Mouse (Mus musculus): ENCODE measurements around the gene Arhgap42.

Arhgap42 gene

GRCm38 (mm10) chr9:9210464-9210863, 28.4 kb downstream of the Arhgap42 start:
- in situ Hi-C loops (cut with MboI, MseI) = no loop called here

GRCm38 (mm10) chr9:9208205-9208604, 30.7 kb downstream of the Arhgap42 start:
- in situ Hi-C loops (cut with MboI, MseI) = loop anchor here (10.0 kb wide), 1 partner anchor 1797 kb away; no protein-coding TSS in a partner anchor

GRCm38 (mm10) chr9:9207251-9207650, 31.6 kb downstream of the Arhgap42 start:
- in situ Hi-C loops (cut with MboI, MseI) = loop anchor here (10.0 kb wide), 1 partner anchor 1798 kb away; no protein-coding TSS in a partner anchor

DNA sequence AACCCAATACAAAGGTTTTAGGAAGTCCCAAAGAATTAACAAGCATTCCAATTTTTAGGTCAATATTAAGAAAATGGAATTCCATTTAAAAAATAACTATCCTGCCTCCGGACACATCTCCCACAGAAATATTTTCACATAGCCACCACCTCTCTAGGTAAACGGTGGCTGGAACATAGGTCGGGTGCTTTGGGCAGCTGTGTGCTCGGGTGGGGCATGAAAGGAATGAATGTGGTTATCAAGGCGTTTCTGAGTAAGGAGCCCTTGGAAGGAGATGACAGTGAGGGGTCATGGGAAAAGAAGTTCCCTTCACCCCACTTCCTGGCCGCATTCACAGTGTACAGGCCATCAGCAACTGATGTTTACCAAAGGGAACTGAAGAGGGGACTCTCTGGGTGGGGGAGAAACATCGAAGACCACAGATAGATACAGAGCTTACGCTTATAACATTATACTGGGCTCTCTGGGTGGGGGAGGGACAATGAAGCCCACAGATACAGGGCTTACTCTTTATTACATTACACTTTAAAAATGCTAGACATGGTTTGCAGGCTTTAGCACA, 38.0 kb downstream of the Arhgap42 start:
- in situ Hi-C loops (cut with MboI, MseI) = loop anchor here (10.0 kb wide), 1 partner anchor 1804 kb away; no protein-coding TSS in a partner anchor

GRCm38 (mm10) chr9:9199170-9199841, 39.6 kb downstream of the Arhgap42 start:
- in situ Hi-C loops (cut with MboI, MseI) = loop anchor here (10.0 kb wide), 1 partner anchor 155 kb away; no protein-coding TSS in a partner anchor

- in situ Hi-C loops (cut with MboI, MseI) = loop anchor here (10.0 kb wide), 1 partner anchor 156 kb away; no protein-coding TSS in a partner anchor
Observed at GRCm38 (mm10) chr9:9198645-9199044, 40.3 kb downstream of the Arhgap42 start.

- in situ Hi-C loops (cut with MboI, MseI) = loop anchor here (10.0 kb wide), 1 partner anchor 159 kb away; no protein-coding TSS in a partner anchor
Observed at GRCm38 (mm10) chr9:9196046-9196445, 42.9 kb downstream of the Arhgap42 start.

DNA sequence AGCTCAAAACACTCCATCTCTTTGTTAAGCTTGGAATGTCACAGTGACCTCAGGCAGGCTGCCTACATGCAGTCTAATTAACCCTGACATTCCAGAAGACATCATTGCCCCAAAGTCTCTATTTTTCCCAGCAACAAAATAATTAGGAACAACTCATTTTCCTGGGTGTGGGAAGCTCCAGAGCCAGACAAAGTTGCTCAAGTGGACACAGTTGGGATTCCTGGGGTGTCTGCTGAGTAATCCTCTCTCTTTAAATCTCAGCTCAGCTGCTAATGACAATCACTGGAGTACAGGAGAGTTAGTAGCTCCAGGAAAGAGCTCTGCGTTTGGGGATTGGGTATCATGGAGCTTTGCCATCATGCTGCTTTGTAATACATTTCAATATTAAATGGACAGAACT, 44.4 kb downstream of the Arhgap42 start:
- in situ Hi-C loops (cut with MboI, MseI) = loop anchor here (10.0 kb wide), 1 partner anchor 160 kb away; no protein-coding TSS in a partner anchor

DNA sequence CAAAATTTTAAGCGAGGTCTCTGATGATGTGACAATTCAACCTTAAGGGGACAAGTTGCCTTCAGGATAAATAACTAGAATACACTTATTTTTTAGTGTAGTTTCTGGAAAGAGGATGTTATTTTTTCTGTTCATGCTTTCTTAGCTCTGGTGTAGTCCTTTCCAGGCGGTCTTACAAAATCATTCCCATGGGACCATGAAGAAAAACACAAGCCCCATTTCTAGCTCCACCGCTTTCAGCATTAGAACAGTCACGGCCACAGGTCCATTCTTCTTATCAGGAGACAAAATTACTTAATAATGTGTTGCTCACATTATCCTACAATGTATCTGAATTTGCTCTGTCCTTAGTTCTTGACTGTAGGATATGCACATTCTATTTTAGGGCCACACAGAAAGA, 46.2 kb downstream of the Arhgap42 start:
- in situ Hi-C loops (cut with MboI, MseI) = loop anchor here (10.0 kb wide), 1 partner anchor 162 kb away; no protein-coding TSS in a partner anchor

GRCm38 (mm10) chr9:9190835-9191234, 48.1 kb downstream of the Arhgap42 start:
- in situ Hi-C loops (cut with MboI, MseI) = loop anchor here (10.0 kb wide), 1 partner anchor 164 kb away; no protein-coding TSS in a partner anchor

- in situ Hi-C loops (cut with MboI, MseI) = no loop called here
Observed at GRCm38 (mm10) chr9:9188167-9188566, 50.7 kb downstream of the Arhgap42 start.

- in situ Hi-C loops (cut with MboI, MseI) = no loop called here
Observed at GRCm38 (mm10) chr9:9177745-9178144, 61.2 kb downstream of the Arhgap42 start.

GRCm38 (mm10) chr9:9174924-9175323, 64.0 kb downstream of the Arhgap42 start:
- in situ Hi-C loops (cut with MboI, MseI) = loop anchor here (5.0 kb wide), 1 partner anchor 87 kb away; no protein-coding TSS in a partner anchor

DNA sequence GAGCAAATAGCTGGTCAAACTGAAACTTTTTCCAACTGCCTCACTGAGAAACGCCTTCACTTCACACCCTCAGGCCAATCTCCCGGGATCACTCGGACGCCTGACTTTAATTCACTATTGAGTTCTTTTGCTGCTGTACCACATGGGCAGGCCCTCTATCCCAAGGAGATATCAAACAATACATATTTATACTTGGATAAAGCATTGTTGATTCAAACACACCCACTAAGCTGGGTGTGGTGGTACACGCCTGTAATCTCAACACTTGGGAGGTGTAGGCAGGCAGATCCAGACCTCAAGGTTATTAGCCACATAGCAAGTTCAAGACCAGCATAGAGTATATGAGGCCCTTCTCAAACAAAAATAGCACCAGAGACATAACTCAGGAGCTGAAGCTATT, 64.7 kb downstream of the Arhgap42 start:
- in situ Hi-C loops (cut with MboI, MseI) = loop anchor here (5.0 kb wide), 1 partner anchor 88 kb away; no protein-coding TSS in a partner anchor

GRCm38 (mm10) chr9:9173091-9173490, 65.8 kb downstream of the Arhgap42 start:
- in situ Hi-C loops (cut with MboI, MseI) = loop anchor here (5.0 kb wide), 1 partner anchor 89 kb away; no protein-coding TSS in a partner anchor

GRCm38 (mm10) chr9:9171146-9171816, 67.6 kb downstream of the Arhgap42 start:
- in situ Hi-C loops (cut with MboI, MseI) = loop anchor here (5.0 kb wide), 1 partner anchor 91 kb away; no protein-coding TSS in a partner anchor

- in situ Hi-C loops (cut with MboI, MseI) = no loop called here
Observed at GRCm38 (mm10) chr9:9165641-9166063, 73.2 kb downstream of the Arhgap42 start.

DNA sequence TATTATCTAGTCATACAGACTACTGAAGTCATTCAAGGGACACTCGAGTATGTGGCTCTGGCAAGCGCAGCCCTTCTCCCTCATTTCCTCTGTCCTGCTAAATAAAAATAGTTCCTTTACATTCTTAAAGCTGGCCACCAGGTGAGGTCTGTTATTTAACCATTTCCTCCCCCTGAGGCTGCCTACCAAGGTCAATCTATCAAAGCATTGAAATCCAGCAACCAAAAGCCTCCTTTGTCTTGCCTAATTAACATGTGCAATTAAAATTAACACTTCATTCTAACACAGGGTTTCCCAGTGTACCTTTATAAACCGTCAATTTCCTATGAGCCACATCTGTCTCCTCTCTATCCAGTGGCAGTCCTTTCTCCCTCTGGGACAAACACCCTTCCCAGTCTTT, 78.2 kb downstream of the Arhgap42 start:
- in situ Hi-C loops (cut with MboI, MseI) = no loop called here

DNA sequence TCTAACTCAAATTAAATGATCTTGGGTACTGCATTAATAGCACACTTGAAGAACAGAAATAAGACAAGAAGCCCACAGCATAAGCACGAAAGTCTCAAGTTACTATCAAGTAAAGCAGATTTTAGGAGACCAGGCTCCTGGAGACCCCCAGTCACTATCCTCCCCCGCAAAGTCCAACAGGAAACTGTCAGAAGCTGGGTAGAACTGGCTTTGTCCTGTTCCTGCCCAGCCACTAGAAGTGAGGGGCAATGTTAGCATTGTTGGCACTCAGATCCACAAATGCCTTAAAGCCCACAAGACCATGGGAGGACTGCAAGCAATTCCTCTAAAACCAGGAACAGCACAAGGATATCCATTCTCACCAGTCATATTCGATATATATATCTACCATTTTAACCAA, 80.7 kb downstream of the Arhgap42 start:
- in situ Hi-C loops (cut with MboI, MseI) = no loop called here

DNA sequence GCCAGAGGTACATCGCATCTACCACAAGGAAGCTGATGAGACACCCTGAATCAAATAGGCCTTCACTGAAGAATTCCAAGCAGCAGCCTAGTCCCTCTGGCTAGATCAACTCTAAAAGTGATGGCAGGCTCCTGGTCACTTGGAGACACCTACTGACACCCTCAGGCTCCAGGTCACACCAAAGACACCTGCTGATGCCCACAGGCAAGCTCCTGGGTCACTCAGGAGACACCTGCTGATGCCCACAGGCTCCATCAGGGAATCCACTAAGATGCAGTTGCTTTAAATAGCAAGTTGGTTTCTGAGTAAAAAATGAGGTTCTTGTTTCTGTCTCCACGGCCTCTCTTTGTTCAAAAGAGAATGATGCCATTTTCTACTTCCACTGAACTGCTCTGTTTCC, 81.5 kb downstream of the Arhgap42 start:
- in situ Hi-C loops (cut with MboI, MseI) = no loop called here

GRCm38 (mm10) chr9:9154636-9155035, 84.3 kb downstream of the Arhgap42 start:
- in situ Hi-C loops (cut with MboI, MseI) = no loop called here
